ENCODE assay signal across 8 mouse cellular contexts in the genomic region with DNA sequence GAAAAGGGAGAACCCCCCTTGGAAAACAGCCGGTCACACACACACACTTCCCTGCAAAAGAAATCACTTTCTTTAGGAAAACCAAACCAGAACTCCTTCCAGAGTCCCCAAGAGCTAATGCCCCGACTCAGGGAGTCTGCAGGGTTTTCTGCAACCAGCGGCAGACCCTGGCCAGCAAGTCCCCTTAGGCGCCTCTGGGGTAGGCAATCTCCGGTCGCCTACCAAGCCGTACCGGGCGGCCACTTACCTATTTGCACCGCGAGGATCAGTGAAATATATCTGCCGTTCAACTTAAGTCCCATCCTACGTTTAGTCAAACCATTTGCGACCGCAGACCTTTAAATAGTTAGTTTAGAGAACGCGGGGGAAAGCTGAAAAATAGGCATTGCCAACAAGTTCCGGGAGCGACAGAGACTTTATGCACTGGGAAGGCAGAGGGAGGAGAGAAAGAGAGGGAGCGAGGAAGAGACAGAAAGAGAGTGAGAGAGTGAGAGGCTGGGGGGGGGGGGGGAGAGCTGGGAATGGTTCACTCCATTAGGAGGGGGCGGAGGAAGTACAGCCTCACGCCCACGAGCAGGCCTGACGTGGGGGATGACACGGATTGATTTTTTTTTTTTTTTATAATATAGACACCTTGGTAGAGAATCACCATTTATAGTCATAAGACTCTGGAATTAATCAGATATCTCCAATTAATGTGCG. TPM values are rescaled to one million over a fixed set of nuclear protein-coding genes. Genes with fewer than 3 reads are reported as not detected.
DNase-seq lines count a peak whose midpoint lies in the region; ATAC-seq and TF ChIP-seq lines count a peak whose summit lies in the region.

No protein-coding gene starts in this region.

- no peak overlapping the region for H3K9ac ChIP-seq in kidney, embryonic 16.5 days (replicated peaks; ENCODE audit: low read length)
- H3K9ac ChIP-seq in forebrain, embryonic 14.5 days (ENCODE audit: low read length) = peak overlapping the region; percentile 82
- peak overlapping the region; percentile 60 for H3K9ac ChIP-seq in limb, embryonic 14.5 days (ENCODE audit: low read depth, low read length, severe bottlenecking)

- H3K27me3 ChIP-seq in kidney, adult 2 months (replicated peaks; ENCODE audit: control insufficient read depth, insufficient read depth, low read length) = peaks cover 23% of the 10 kb centered on the region
- peaks cover 77% of the 10 kb centered on the region for H3K27me3 ChIP-seq in kidney, embryonic 16.5 days (ENCODE audit: insufficient read depth, low read length)
- peaks cover 26% of the 10 kb centered on the region for H3K27me3 ChIP-seq in forebrain, embryonic 14.5 days (replicated peaks; ENCODE audit: control insufficient read depth, insufficient read depth, low read length)
- H3K27me3 ChIP-seq in limb, embryonic 14.5 days (ENCODE audit: control insufficient read depth, insufficient read depth, low read length) = peaks cover 43% of the 10 kb centered on the region

- H3K4me3 ChIP-seq in kidney, adult 2 months (ENCODE audit: insufficient read depth, low read depth, low read length) = no peak overlapping the region
- H3K4me3 ChIP-seq in kidney, embryonic 16.5 days (ENCODE audit: low read length) = no peak overlapping the region
- peak overlapping the region; percentile 49 for H3K4me3 ChIP-seq in forebrain, embryonic 14.5 days (ENCODE audit: low read depth, low read length)
- peak overlapping the region; percentile 47 for H3K4me3 ChIP-seq in limb, embryonic 14.5 days (replicated peaks; ENCODE audit: low read length)

- no peak for ATAC-seq in kidney, embryonic 16.5 days (ENCODE audit: low FRiP score, low TSS enrichment)
- ATAC-seq in forebrain, embryonic 14.5 days = peak; percentile 16
- ATAC-seq in limb, embryonic 14.5 days (ENCODE audit: low FRiP score, low read depth) = no peak

- no peaks in the 10 kb centered on the region for H3K36me3 ChIP-seq in kidney, adult 2 months (ENCODE audit: control insufficient read depth, insufficient read depth, low read length)
- H3K36me3 ChIP-seq in kidney, embryonic 16.5 days (ENCODE audit: insufficient read depth, low read length) = no peaks in the 10 kb centered on the region
- no peaks in the 10 kb centered on the region for H3K36me3 ChIP-seq in forebrain, embryonic 14.5 days (ENCODE audit: control insufficient read depth, insufficient read depth, low read length)
- H3K36me3 ChIP-seq in limb, embryonic 14.5 days (ENCODE audit: control insufficient read depth, insufficient read depth, low read length) = no peaks in the 10 kb centered on the region

- 0 out of 2 replicates have a peak, but pooled peaks cover 2% of the 10 kb centered on the region for H3K4me1 ChIP-seq in kidney, adult 2 months (ENCODE audit: control insufficient read depth, insufficient read depth, low read length)
- peaks cover 21% of the 10 kb centered on the region; the same call in 1 of the 2 replicates for H3K4me1 ChIP-seq in kidney, embryonic 16.5 days (ENCODE audit: insufficient read depth, low read length)
- no peaks in the 10 kb centered on the region for H3K4me1 ChIP-seq in forebrain, embryonic 14.5 days (ENCODE audit: control insufficient read depth, insufficient read depth, low read length)
- H3K4me1 ChIP-seq in limb, embryonic 14.5 days (ENCODE audit: control insufficient read depth, insufficient read depth, low read length) = peaks cover 13% of the 10 kb centered on the region; the same call in 1 of the 2 replicates

- H3K4me2 ChIP-seq in kidney, embryonic 16.5 days (replicated peaks; ENCODE audit: low read depth, low read length) = no peak overlapping the region
- peak overlapping the region; percentile 70 for H3K4me2 ChIP-seq in forebrain, embryonic 14.5 days (ENCODE audit: low read length)
- peak overlapping the region; percentile 70 for H3K4me2 ChIP-seq in limb, embryonic 14.5 days (replicated peaks; ENCODE audit: low read depth, low read length, severe bottlenecking)

- H3K27ac ChIP-seq in kidney, adult 2 months (ENCODE audit: insufficient read depth, low read depth, low read length) = no peak overlapping the region
- no peak overlapping the region for H3K27ac ChIP-seq in kidney, embryonic 16.5 days (ENCODE audit: low read length)
- H3K27ac ChIP-seq in forebrain, embryonic 14.5 days (ENCODE audit: low read depth, low read length) = peak overlapping the region; percentile 94
- peak overlapping the region; percentile 21; the same call in 1 of the 2 replicates for H3K27ac ChIP-seq in limb, embryonic 14.5 days (replicated peaks; ENCODE audit: low read depth, low read length)

- 5% methylated on average over 26 of the region's 26 CpGs for WGBS in kidney, adult 2 months
- WGBS in kidney, embryonic 16.5 days = 2% methylated on average over 26 of the region's 26 CpGs
- WGBS in forebrain, embryonic 14.5 days = 1% methylated on average over 26 of the region's 26 CpGs
- under 1% methylated on average over 25 of the region's 26 CpGs for WGBS in limb, embryonic 14.5 days

- no peaks in the 10 kb centered on the region for H3K9me3 ChIP-seq in kidney, embryonic 16.5 days (ENCODE audit: low read length)
- no peaks in the 10 kb centered on the region for H3K9me3 ChIP-seq in forebrain, embryonic 14.5 days (replicated peaks; ENCODE audit: control insufficient read depth, low read length)
- no peaks in the 10 kb centered on the region for H3K9me3 ChIP-seq in limb, embryonic 14.5 days (ENCODE audit: control insufficient read depth, low read length)

- no peak for TF ChIP-seq CTCF in kidney, adult 2 months (conservative IDR thresholded peaks at IDR 0.05; ENCODE audit: insufficient read depth, insufficient read length, low read depth, low read length)

- TF ChIP-seq POLR2A in kidney, adult 2 months (IDR thresholded peaks at IDR 0.05; ENCODE audit: low read depth, low read length) = no peak
- no peak for TF ChIP-seq POLR2A in limb, embryonic 14.5 days (IDR thresholded peaks at IDR 0.05; ENCODE audit: borderline replicate concordance, extremely low read depth, insufficient read depth, insufficient read length)

- peak; percentile 1 for DNase-seq in kidney, adult 2 months
- peak; percentile 86 for DNase-seq in brain, adult 2 months (ENCODE audit: low read depth, low spot score)
- peak; percentile 76 for DNase-seq in forebrain, embryonic 14.5 days (ENCODE audit: low spot score)
- peak; percentile 22 for DNase-seq in limb, embryonic 14.5 days (ENCODE audit: low spot score)
- DNase-seq in right cerebral cortex, adult 18-20 months = peak; percentile 61
- no peak for DNase-seq in kidney, postnatal 14 days
- no peak for DNase-seq in spleen, postnatal 10 days (ENCODE audit: low spot score in 2 of 2)

RNA-seq across cellular contexts. Expression of a gene that starts 0.8 kb away (rescaled TPM):
- 0.34 and 0.48 TPM in 2 replicates for polyA plus RNA-seq in kidney, adult 2 months (2012; rRNA removed)
- polyA plus RNA-seq in kidney, embryonic 16.5 days (2015; fragmentation: Nextera tagmentation; extraction: Ambion mirVana) = 0.39 and 1.1 TPM in 2 replicates
- polyA plus RNA-seq in forebrain, embryonic 14.5 days (2014; fragmentation: Nextera tagmentation; extraction: Ambion mirVana) = 56.5 and 58.6 TPM in 2 replicates
- polyA plus RNA-seq in limb, embryonic 14.5 days (2012; rRNA removed) = 13.8 and 14.1 TPM in 2 replicates
- polyA plus RNA-seq in limb, embryonic 14.5 days (2014; fragmentation: Nextera tagmentation; extraction: Ambion mirVana) = 14.7 and 16.2 TPM in 2 replicates

Comparison
In these comparisons a context has a peak if more than half of its experiments do, and no peak if none do; other contexts are left out.
1. DNase-seq: peak in kidney, adult 2 months (single experiment), brain, adult 2 months (single experiment), forebrain, embryonic 14.5 days (single experiment), limb, embryonic 14.5 days (single experiment) and right cerebral cortex, adult 18-20 months (single experiment); none in kidney, postnatal 14 days (single experiment) and spleen, postnatal 10 days (0 of 2).
2. H3K27ac ChIP-seq: peak in forebrain, embryonic 14.5 days (single experiment) and limb, embryonic 14.5 days (single experiment); none in kidney, adult 2 months (single experiment) and kidney, embryonic 16.5 days (single experiment).
3. H3K4me3 ChIP-seq: peak in forebrain, embryonic 14.5 days (single experiment) and limb, embryonic 14.5 days (single experiment); none in kidney, adult 2 months (single experiment) and kidney, embryonic 16.5 days (single experiment).